Mouse (Mus musculus): ENCODE measurements around the gene Gata3. TPM values are rescaled to one million over a fixed set of nuclear protein-coding genes. Genes with fewer than 3 reads are reported as not detected.
A peak's percentile ranks its signal among the peaks of the same experiment; 100 is the strongest.

Gene Gata3
- polyA plus RNA-seq, 1 experiment from 2014 or later: 2.7 TPM

DNA sequence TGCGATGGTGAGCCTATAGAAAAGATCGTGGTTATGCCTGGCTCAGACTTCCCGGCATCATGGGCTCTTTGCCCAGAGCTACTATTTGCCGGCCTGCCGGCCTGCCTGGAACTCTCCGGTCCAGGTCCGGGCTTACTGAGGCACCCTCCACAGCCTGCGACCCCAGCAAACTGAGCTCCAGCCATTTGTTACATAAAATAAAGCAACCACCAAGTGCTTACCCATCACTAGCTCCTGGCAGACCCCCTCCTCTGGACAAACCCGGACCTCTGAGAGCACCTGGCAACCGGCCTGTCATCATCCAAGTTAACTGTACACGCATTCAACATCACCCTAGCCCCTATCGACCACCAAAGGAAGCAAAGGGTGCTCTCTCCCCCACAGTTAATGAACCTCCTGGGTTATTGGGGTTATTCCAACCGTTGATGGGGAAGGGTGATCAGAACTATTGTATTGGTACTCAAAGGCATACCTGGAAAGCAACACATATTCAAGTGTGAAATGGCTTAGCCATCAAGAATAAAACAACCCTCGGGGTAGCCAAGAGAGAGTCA lies 4.5 kb downstream of the Gata3 start:
- Histone ChIP-seq H3K9ac (no peak overlapping the region), H3K4me3 (no peak overlapping the region), H3K27me3 (peaks cover 97% of the 10 kb centered on the region), H3K4me2 (no peak overlapping the region), H3K4me1 (replicated peaks) (peaks cover 53% of the 10 kb centered on the region), H3K27ac (no peak overlapping the region), H3K9me3 (replicated peaks) (no peaks in the 10 kb centered on the region), H3K36me3 (no peaks in the 10 kb centered on the region)
- 15% methylated on average over 14 of the region's 14 CpGs for WGBS
- ATAC-seq (replicated peaks; ENCODE audit: insufficient number of reproducible peaks, insufficient read depth, low FRiP score, low read depth): no peak

- no peaks in the 10 kb centered on the region for H3K36me3 ChIP-seq
- no peak overlapping the region for H3K27ac ChIP-seq
- WGBS: 10% methylated on average over 15 of the region's 15 CpGs
- H3K4me3 ChIP-seq: peak overlapping the region; percentile 43
- no peaks in the 10 kb centered on the region for H3K9me3 ChIP-seq (replicated peaks)
- no peak for ATAC-seq (replicated peaks; ENCODE audit: insufficient number of reproducible peaks, insufficient read depth, low FRiP score, low read depth)
- H3K4me1 ChIP-seq (replicated peaks): peaks cover 56% of the 10 kb centered on the region
- H3K27me3 ChIP-seq: peaks cover 97% of the 10 kb centered on the region
- peak overlapping the region; percentile 99 for H3K4me2 ChIP-seq
- H3K9ac ChIP-seq: no peak overlapping the region
Observed at GRCm38 (mm10) chr2:9884533-9885216, 5.2 kb downstream of the Gata3 start.

DNA sequence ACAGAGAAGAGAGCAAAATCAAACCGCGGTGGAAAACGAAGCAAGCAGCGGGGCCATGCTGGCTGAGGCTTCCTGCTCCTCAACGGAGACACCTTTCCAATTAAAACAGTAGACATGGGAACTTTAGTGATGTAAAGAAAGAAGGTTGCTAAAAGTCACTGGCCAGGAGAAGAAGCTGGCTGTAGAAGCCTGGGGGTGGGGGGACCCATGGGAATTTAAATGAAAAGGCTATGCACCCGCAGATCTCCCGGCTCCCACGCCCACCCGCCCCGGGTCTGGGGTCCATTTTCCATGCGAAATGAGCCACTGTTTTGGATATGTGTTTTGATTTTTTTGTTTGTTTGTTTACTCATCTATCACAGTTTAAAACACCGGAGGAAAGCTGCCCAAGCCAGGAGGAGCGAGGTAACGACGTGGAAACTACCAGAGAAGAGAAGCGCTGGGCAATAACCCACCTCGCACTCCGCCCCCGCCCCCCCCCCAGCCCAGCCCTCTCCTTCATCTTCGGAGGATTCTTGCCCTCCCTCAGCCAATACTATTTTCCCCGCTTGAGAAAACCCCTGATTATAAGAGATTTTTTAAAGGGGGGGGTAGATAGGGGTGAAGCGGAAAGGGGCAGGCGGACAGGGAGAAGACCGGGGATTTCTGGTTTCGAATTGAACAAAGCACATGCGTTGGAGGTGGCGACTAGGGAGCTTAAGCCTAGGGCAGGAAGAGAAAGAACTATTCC lies 5.9 kb downstream of the Gata3 start:
- Histone ChIP-seq H3K9ac (no peak overlapping the region), H3K27me3 (peaks cover 90% of the 10 kb centered on the region), H3K36me3 (no peaks in the 10 kb centered on the region), H3K4me1 (replicated peaks) (peaks cover 54% of the 10 kb centered on the region), H3K9me3 (replicated peaks) (no peaks in the 10 kb centered on the region), H3K4me3 (peak overlapping the region; percentile 43), H3K4me2 (peak overlapping the region; percentile 99), H3K27ac (no peak overlapping the region)
- ATAC-seq (replicated peaks; ENCODE audit: insufficient number of reproducible peaks, insufficient read depth, low FRiP score, low read depth): no peak
- 4% methylated on average over 27 of the region's 27 CpGs for WGBS

GRCm38 (mm10) chr2:9882926-9883802 lies 6.7 kb downstream of the Gata3 start:
- WGBS: 1% methylated on average over 43 of the region's 43 CpGs
- peaks cover 57% of the 10 kb centered on the region for H3K4me1 ChIP-seq (replicated peaks)

DNA sequence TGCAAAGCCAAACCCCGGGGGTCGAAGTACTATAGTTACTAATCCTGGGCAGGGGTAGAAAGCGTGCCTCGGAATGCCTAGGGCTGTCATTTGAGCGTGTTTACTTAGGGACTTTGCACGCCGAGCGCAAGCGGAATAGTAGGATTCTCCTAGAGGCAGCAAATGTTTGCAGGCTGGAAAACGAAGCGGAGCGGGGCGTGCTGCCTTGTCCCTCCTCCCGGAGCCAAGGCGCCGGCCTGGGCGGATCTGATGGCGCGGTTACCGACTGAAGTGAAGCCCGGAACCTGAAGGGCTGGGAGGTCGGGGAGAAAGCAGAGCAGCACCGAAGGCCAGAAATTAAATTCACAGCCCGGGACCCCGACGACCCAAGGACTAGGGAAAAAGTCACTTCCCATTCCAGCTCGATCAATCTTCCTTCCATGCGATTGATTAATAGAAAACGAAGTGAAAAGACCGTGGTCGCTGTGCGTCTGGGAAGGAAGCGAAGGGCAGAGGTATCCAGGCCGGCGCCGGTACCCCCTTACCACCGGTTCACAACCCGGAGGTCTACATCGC lies 7.4 kb downstream of the Gata3 start:
- H3K4me1 ChIP-seq (replicated peaks): peaks cover 64% of the 10 kb centered on the region
- no peak for ATAC-seq (replicated peaks; ENCODE audit: insufficient number of reproducible peaks, insufficient read depth, low FRiP score, low read depth)
- peak overlapping the region; percentile 43 for H3K4me3 ChIP-seq
- WGBS: under 1% methylated on average over 39 of the region's 39 CpGs
- peaks cover 77% of the 10 kb centered on the region for H3K27me3 ChIP-seq
- no peak overlapping the region for H3K27ac ChIP-seq
- H3K9me3 ChIP-seq (replicated peaks): no peaks in the 10 kb centered on the region
- no peak overlapping the region for H3K9ac ChIP-seq
- H3K36me3 ChIP-seq: no peaks in the 10 kb centered on the region
- H3K4me2 ChIP-seq: peak overlapping the region; percentile 99

More at GRCm38 (mm10) chr2:9882926-9883802, 6.7 kb downstream of the Gata3 start:
- Histone ChIP-seq H3K9me3 (replicated peaks) (no peaks in the 10 kb centered on the region), H3K4me2 (peak overlapping the region; percentile 99), H3K9ac (no peak overlapping the region), H3K27ac (no peak overlapping the region), H3K4me3 (peak overlapping the region; percentile 43), H3K27me3 (peaks cover 84% of the 10 kb centered on the region), H3K36me3 (no peaks in the 10 kb centered on the region)
- no peak for ATAC-seq (replicated peaks; ENCODE audit: insufficient number of reproducible peaks, insufficient read depth, low FRiP score, low read depth)

DNA sequence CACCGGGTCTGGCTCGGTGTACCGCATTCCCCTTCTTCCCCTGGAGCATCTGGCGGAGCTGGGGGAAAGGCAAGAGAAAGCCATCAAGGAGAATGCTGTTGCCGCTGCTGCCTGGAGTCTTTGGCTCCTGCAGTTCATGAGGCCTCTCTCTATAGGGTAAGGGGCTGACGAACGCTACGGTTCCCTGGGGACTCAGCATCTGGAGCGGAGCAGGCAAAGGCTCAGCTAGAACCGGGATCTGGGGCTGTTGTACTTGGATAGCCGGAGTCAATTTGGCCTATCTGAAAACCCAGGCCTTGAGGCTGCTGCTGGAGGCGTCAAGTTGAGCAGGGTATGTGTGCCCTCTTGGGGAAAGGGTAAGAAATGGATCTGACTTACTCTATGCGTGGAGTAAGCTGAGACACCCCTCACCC lies 8.2 kb downstream of the Gata3 start:
- peaks cover 71% of the 10 kb centered on the region for H3K4me1 ChIP-seq (replicated peaks)
- no peaks in the 10 kb centered on the region for H3K36me3 ChIP-seq
- H3K4me2 ChIP-seq: peak overlapping the region; percentile 99
- peaks cover 73% of the 10 kb centered on the region for H3K27me3 ChIP-seq
- ATAC-seq (replicated peaks; ENCODE audit: insufficient number of reproducible peaks, insufficient read depth, low FRiP score, low read depth): no peak
- H3K9ac ChIP-seq: 0 out of 2 replicates have a peak overlapping the region, but pooled peaks have one; percentile 41
- H3K4me3 ChIP-seq: peak overlapping the region; percentile 43
- WGBS: 2% methylated on average over 13 of the region's 13 CpGs
- no peaks in the 10 kb centered on the region for H3K9me3 ChIP-seq (replicated peaks)
- peak overlapping the region; percentile 33; the same call in 1 of the 2 replicates for H3K27ac ChIP-seq

- Histone ChIP-seq H3K4me2 (peak within 1 kb of the TSS; percentile 99), H3K4me1 (replicated peaks) (peaks cover 71% of the 10 kb centered on the region), H3K9me3 (replicated peaks) (no peaks in the 10 kb centered on the region), H3K27ac (peak within 1 kb of the TSS; percentile 33; the same call in 1 of the 2 replicates), H3K27me3 (peaks cover 74% of the 10 kb centered on the region), H3K36me3 (no peaks in the 10 kb centered on the region), H3K4me3 (peak within 1 kb of the TSS; percentile 66), H3K9ac (peak within 1 kb of the TSS; percentile 41; the same call in 1 of the 2 replicates)
- WGBS: 1% methylated on average over 34 of the region's 35 CpGs
- ATAC-seq (replicated peaks; ENCODE audit: insufficient number of reproducible peaks, insufficient read depth, low FRiP score, low read depth): no peak
Observed at GRCm38 (mm10) chr2:9881051-9881591, 8.7 kb downstream of the Gata3 start, which contains the start of gene 4930412O13Rik. 4930412O13Rik (plus strand) TSS chr2:9881252.

DNA sequence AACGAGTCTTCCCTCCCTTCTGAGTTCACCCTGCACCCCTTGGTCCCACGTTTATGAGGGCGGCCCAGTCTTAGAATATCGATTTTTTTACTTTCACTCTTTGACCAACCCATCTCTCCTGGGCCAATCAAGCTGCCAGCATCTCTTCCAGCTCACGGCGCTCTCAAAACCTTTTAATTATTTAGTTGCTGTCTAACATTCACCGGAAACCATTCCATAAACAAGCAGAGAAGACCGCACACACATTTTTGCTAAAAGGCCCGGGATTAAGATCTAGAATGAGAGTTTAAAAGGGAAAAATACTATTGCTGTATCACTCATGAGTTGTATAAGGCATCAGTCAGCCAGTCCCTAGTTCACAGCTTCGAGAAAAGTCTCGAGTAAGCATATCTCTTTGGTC lies 9.6 kb downstream of the Gata3 start:
- peaks cover 74% of the 10 kb centered on the region for H3K27me3 ChIP-seq
- ATAC-seq (replicated peaks; ENCODE audit: insufficient number of reproducible peaks, insufficient read depth, low FRiP score, low read depth): no peak
- H3K4me1 ChIP-seq (replicated peaks): peaks cover 71% of the 10 kb centered on the region
- H3K4me3 ChIP-seq: peak overlapping the region; percentile 66
- no peak overlapping the region for H3K27ac ChIP-seq
- 10% methylated on average over 11 of the region's 11 CpGs for WGBS
- no peaks in the 10 kb centered on the region for H3K9me3 ChIP-seq (replicated peaks)
- no peak overlapping the region for H3K9ac ChIP-seq
- no peaks in the 10 kb centered on the region for H3K36me3 ChIP-seq
- peak overlapping the region; percentile 99 for H3K4me2 ChIP-seq

DNA sequence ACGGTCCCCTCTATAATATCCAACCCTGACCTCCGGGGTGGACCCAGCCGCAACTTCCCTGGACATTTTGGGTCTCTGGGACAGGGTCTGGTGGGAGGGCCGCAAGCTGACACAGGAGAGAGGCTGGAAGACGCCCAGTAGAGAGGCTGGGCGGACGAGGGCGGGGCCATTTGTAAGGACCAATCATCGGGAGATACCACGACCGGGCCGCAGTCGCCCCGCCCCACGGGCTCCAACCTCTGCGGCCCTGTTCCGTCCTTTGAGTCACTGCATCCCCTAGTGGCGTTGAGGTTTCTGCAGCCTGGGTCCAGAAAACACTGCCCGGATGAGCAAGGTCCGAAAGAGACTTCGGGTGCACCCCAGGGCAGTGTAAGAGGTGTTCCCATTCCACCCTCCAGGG lies 10.3 kb downstream of the Gata3 start:
- Histone ChIP-seq H3K9ac (peak overlapping the region; percentile 55), H3K4me2 (peak overlapping the region; percentile 99), H3K27me3 (peaks cover 74% of the 10 kb centered on the region), H3K9me3 (replicated peaks) (no peaks in the 10 kb centered on the region), H3K4me3 (peak overlapping the region; percentile 66), H3K4me1 (replicated peaks) (peaks cover 71% of the 10 kb centered on the region), H3K36me3 (no peaks in the 10 kb centered on the region), H3K27ac (peak overlapping the region; percentile 77)
- 0% methylated on average over 21 of the region's 21 CpGs for WGBS
- peak; percentile 92 for ATAC-seq (replicated peaks; ENCODE audit: insufficient number of reproducible peaks, insufficient read depth, low FRiP score, low read depth)

DNA sequence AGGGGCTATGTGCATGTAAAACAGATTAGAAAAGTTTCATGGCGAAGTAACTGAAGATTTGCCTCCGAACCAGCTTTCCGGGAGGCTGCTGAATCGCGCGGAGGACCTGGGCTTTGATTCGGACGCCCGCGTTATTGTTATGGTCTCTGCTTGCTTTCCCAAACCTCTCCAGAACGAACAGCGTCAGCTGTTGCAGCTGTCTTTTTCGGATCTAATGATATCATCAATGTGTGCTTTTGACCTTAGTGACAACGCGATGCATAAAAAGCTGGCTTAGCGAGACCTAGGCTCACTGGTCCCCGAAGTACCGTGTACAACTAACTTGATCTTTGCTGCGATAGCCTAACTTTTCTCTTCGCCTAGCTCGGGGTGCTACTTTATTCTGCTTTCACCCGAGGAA lies 10.7 kb downstream of the Gata3 start:
- H3K9ac ChIP-seq: peak overlapping the region; percentile 55
- no peaks in the 10 kb centered on the region for H3K36me3 ChIP-seq
- peak overlapping the region; percentile 77 for H3K27ac ChIP-seq
- H3K4me1 ChIP-seq (replicated peaks): peaks cover 67% of the 10 kb centered on the region
- H3K4me2 ChIP-seq: peak overlapping the region; percentile 99
- WGBS: under 1% methylated on average over 22 of the region's 22 CpGs
- 0 out of 2 replicates have a peak, but pooled peaks have one; percentile 0 for ATAC-seq (replicated peaks; ENCODE audit: insufficient number of reproducible peaks, insufficient read depth, low FRiP score, low read depth)
- peak overlapping the region; percentile 66 for H3K4me3 ChIP-seq
- no peaks in the 10 kb centered on the region for H3K9me3 ChIP-seq (replicated peaks)
- peaks cover 74% of the 10 kb centered on the region for H3K27me3 ChIP-seq
